Mouse (Mus musculus): ENCODE measurements around the gene Etfb. TPM values are rescaled to one million over a fixed set of nuclear protein-coding genes. Genes with fewer than 3 reads are reported as not detected.

The Etfb gene
- polyA plus RNA-seq, 1 experiment from 2014 or later = 123 TPM

- no peak; the same call in 1 of the 2 replicates for ATAC-seq
- Histone ChIP-seq H3K4me1 (replicated peaks; ENCODE audit: control insufficient read depth, insufficient read depth, low read length) (peaks cover 21% of the 10 kb centered on the region), H3K27ac (ENCODE audit: low read length) (peak overlapping the region; percentile 57), H3K4me3 (replicated peaks; ENCODE audit: low read length) (peak overlapping the region; percentile 55), H3K9me3 (ENCODE audit: control insufficient read depth, low read length) (no peaks in the 10 kb centered on the region), H3K27me3 (replicated peaks; ENCODE audit: control insufficient read depth, insufficient read depth, low read length) (no peaks in the 10 kb centered on the region), H3K36me3 (ENCODE audit: control insufficient read depth, insufficient read depth) (no peaks in the 10 kb centered on the region), H3K4me2 (ENCODE audit: low read length) (peak overlapping the region; percentile 72), H3K9ac (replicated peaks; ENCODE audit: low read depth, low read length) (peak overlapping the region; percentile 58)
- WGBS = 15% methylated on average over 9 of the region's 9 CpGs
These were observed 1.2 kb upstream of the Etfb start for GRCm38 (mm10) chr7:43442684-43443083.

GRCm38 (mm10) chr7:43443126-43443916 lies 562 bp upstream of the Etfb start:
- H3K36me3 ChIP-seq (ENCODE audit: control insufficient read depth, insufficient read depth) = no peaks in the 10 kb centered on the region
- under 1% methylated on average over 36 of the region's 36 CpGs for WGBS
- peak overlapping the region; percentile 57 for H3K27ac ChIP-seq (ENCODE audit: low read length)
- H3K4me2 ChIP-seq (ENCODE audit: low read length) = peak overlapping the region; percentile 72
- peak; percentile 84 for ATAC-seq
- H3K27me3 ChIP-seq (replicated peaks; ENCODE audit: control insufficient read depth, insufficient read depth, low read length) = no peaks in the 10 kb centered on the region
- peak overlapping the region; percentile 58 for H3K9ac ChIP-seq (replicated peaks; ENCODE audit: low read depth, low read length)
- H3K9me3 ChIP-seq (ENCODE audit: control insufficient read depth, low read length) = no peaks in the 10 kb centered on the region
- H3K4me3 ChIP-seq (replicated peaks; ENCODE audit: low read length) = peak overlapping the region; percentile 55
- H3K4me1 ChIP-seq (replicated peaks; ENCODE audit: control insufficient read depth, insufficient read depth, low read length) = peaks cover 21% of the 10 kb centered on the region

- Histone ChIP-seq H3K4me2 (ENCODE audit: low read length) (no peak overlapping the region), H3K9ac (replicated peaks; ENCODE audit: low read depth, low read length) (no peak overlapping the region), H3K4me1 (replicated peaks; ENCODE audit: control insufficient read depth, insufficient read depth, low read length) (peaks cover 16% of the 10 kb centered on the region), H3K4me3 (replicated peaks; ENCODE audit: low read length) (no peak overlapping the region), H3K9me3 (ENCODE audit: control insufficient read depth, low read length) (no peaks in the 10 kb centered on the region), H3K27me3 (replicated peaks; ENCODE audit: control insufficient read depth, insufficient read depth, low read length) (no peaks in the 10 kb centered on the region), H3K36me3 (ENCODE audit: control insufficient read depth, insufficient read depth) (no peaks in the 10 kb centered on the region), H3K27ac (ENCODE audit: low read length) (no peak overlapping the region)
- 85% methylated on average over 4 of the region's 4 CpGs for WGBS
- no peak for ATAC-seq
These were observed 3.9 kb downstream of the Etfb start for GRCm38 (mm10) chr7:43447801-43448200.

GRCm38 (mm10) chr7:43448246-43448645 lies 4.4 kb downstream of the Etfb start:
- Histone ChIP-seq H3K9me3 (ENCODE audit: control insufficient read depth, low read length) (no peaks in the 10 kb centered on the region), H3K4me1 (replicated peaks; ENCODE audit: control insufficient read depth, insufficient read depth, low read length) (peaks cover 12% of the 10 kb centered on the region), H3K9ac (replicated peaks; ENCODE audit: low read depth, low read length) (no peak overlapping the region), H3K27ac (ENCODE audit: low read length) (no peak overlapping the region), H3K4me3 (replicated peaks; ENCODE audit: low read length) (no peak overlapping the region), H3K36me3 (ENCODE audit: control insufficient read depth, insufficient read depth) (no peaks in the 10 kb centered on the region), H3K4me2 (ENCODE audit: low read length) (no peak overlapping the region), H3K27me3 (replicated peaks; ENCODE audit: control insufficient read depth, insufficient read depth, low read length) (no peaks in the 10 kb centered on the region)
- no peak for ATAC-seq
- WGBS = 91% methylated on average over 2 of the region's 3 CpGs

GRCm38 (mm10) chr7:43449811-43450210 lies 5.9 kb downstream of the Etfb start:
- WGBS = 98% methylated on average over 2 of the region's 2 CpGs
- Histone ChIP-seq H3K4me2 (ENCODE audit: low read length) (no peak overlapping the region), H3K4me1 (replicated peaks; ENCODE audit: control insufficient read depth, insufficient read depth, low read length) (peaks cover 5% of the 10 kb centered on the region), H3K9ac (replicated peaks; ENCODE audit: low read depth, low read length) (no peak overlapping the region), H3K27me3 (replicated peaks; ENCODE audit: control insufficient read depth, insufficient read depth, low read length) (no peaks in the 10 kb centered on the region), H3K27ac (ENCODE audit: low read length) (no peak overlapping the region), H3K9me3 (ENCODE audit: control insufficient read depth, low read length) (no peaks in the 10 kb centered on the region), H3K4me3 (replicated peaks; ENCODE audit: low read length) (no peak overlapping the region), H3K36me3 (ENCODE audit: control insufficient read depth, insufficient read depth) (peaks cover 5% of the 10 kb centered on the region; the same call in 1 of the 2 replicates)
- ATAC-seq = no peak

GRCm38 (mm10) chr7:43451726-43452125 lies 7.8 kb downstream of the Etfb start:
- H3K27me3 ChIP-seq (replicated peaks; ENCODE audit: control insufficient read depth, insufficient read depth, low read length) = no peaks in the 10 kb centered on the region
- peaks cover 10% of the 10 kb centered on the region for H3K36me3 ChIP-seq (ENCODE audit: control insufficient read depth, insufficient read depth)
- H3K9ac ChIP-seq (replicated peaks; ENCODE audit: low read depth, low read length) = no peak overlapping the region
- H3K27ac ChIP-seq (ENCODE audit: low read length) = no peak overlapping the region
- no peaks in the 10 kb centered on the region for H3K4me1 ChIP-seq (replicated peaks; ENCODE audit: control insufficient read depth, insufficient read depth, low read length)
- no peak overlapping the region for H3K4me2 ChIP-seq (ENCODE audit: low read length)
- H3K9me3 ChIP-seq (ENCODE audit: control insufficient read depth, low read length) = no peaks in the 10 kb centered on the region
- 94% methylated on average over 11 of the region's 11 CpGs for WGBS
- H3K4me3 ChIP-seq (replicated peaks; ENCODE audit: low read length) = no peak overlapping the region
- ATAC-seq = no peak

- Histone ChIP-seq H3K4me3 (replicated peaks; ENCODE audit: low read length) (no peak overlapping the region), H3K4me2 (ENCODE audit: low read length) (no peak overlapping the region), H3K27ac (ENCODE audit: low read length) (no peak overlapping the region), H3K36me3 (ENCODE audit: control insufficient read depth, insufficient read depth) (peaks cover 13% of the 10 kb centered on the region), H3K9ac (replicated peaks; ENCODE audit: low read depth, low read length) (no peak overlapping the region), H3K9me3 (ENCODE audit: control insufficient read depth, low read length) (no peaks in the 10 kb centered on the region), H3K27me3 (replicated peaks; ENCODE audit: control insufficient read depth, insufficient read depth, low read length) (no peaks in the 10 kb centered on the region), H3K4me1 (replicated peaks; ENCODE audit: control insufficient read depth, insufficient read depth, low read length) (no peaks in the 10 kb centered on the region)
- ATAC-seq = no peak
- 39% methylated on average over 4 of the region's 4 CpGs for WGBS
These were observed 8.7 kb downstream of the Etfb start for GRCm38 (mm10) chr7:43452609-43453008.

GRCm38 (mm10) chr7:43453599-43454355 lies 9.9 kb downstream of the Etfb start:
- H3K9me3 ChIP-seq (ENCODE audit: control insufficient read depth, low read length) = no peaks in the 10 kb centered on the region
- ATAC-seq = no peak

GRCm38 (mm10) chr7:43454371-43454770 lies 10.5 kb downstream of the Etfb start:
- H3K9me3 ChIP-seq (ENCODE audit: control insufficient read depth, low read length) = no peaks in the 10 kb centered on the region
- H3K4me1 ChIP-seq (replicated peaks; ENCODE audit: control insufficient read depth, insufficient read depth, low read length) = no peaks in the 10 kb centered on the region
- no peak overlapping the region for H3K27ac ChIP-seq (ENCODE audit: low read length)
- no peak overlapping the region for H3K4me3 ChIP-seq (replicated peaks; ENCODE audit: low read length)
- no peak overlapping the region for H3K9ac ChIP-seq (replicated peaks; ENCODE audit: low read depth, low read length)
- H3K36me3 ChIP-seq (ENCODE audit: control insufficient read depth, insufficient read depth) = peaks cover 13% of the 10 kb centered on the region
- 94% methylated on average over 6 of the region's 6 CpGs for WGBS
- no peak overlapping the region for H3K4me2 ChIP-seq (ENCODE audit: low read length)
- no peak for ATAC-seq
- H3K27me3 ChIP-seq (replicated peaks; ENCODE audit: control insufficient read depth, insufficient read depth, low read length) = no peaks in the 10 kb centered on the region

More at GRCm38 (mm10) chr7:43453599-43454355, 9.9 kb downstream of the Etfb start:
- Histone ChIP-seq H3K27ac (ENCODE audit: low read length) (no peak overlapping the region), H3K27me3 (replicated peaks; ENCODE audit: control insufficient read depth, insufficient read depth, low read length) (no peaks in the 10 kb centered on the region), H3K9ac (replicated peaks; ENCODE audit: low read depth, low read length) (no peak overlapping the region), H3K4me1 (replicated peaks; ENCODE audit: control insufficient read depth, insufficient read depth, low read length) (no peaks in the 10 kb centered on the region), H3K4me2 (ENCODE audit: low read length) (no peak overlapping the region), H3K36me3 (ENCODE audit: control insufficient read depth, insufficient read depth) (peaks cover 13% of the 10 kb centered on the region), H3K4me3 (replicated peaks; ENCODE audit: low read length) (no peak overlapping the region)
- 88% methylated on average over 14 of the region's 14 CpGs for WGBS

All from forebrain, embryonic 16.5 days (tissue).